Mouse (Mus musculus) fat pad, adult 2 months (tissue): ENCODE measurements around the gene Marc1.

Experiments used
- DNase-seq: peaks from one replicate; pipeline ENCODE4 v3.0.0-alpha.2; 2011; ENCODE audit warnings: low read depth, low spot score; ENCODE audit errors: extremely low read depth

Marc1 gene

GRCm38 (mm10) chr1:184824439-184824851 is 13.3 kb upstream of the Marc1 start:
- DNase-seq = no peak

DNA sequence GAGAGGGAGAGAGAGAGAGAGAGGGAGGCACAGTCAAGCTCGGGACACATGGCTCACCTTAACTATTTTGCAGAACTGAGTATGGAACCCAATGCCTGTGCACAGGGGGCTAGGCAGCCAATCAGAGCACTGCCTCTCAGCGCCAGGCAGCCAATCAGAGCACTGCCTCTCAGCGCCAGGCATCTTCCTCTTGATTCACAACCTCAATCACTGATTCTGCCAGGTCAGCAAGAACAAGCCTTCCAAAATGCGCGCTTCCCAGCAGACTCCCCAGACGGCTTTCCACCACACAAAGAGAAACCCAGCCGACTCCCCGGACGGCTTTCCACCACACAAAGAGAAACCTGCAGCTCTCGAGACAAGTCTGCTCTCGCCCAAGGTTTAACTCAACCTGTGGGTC is 11.6 kb upstream of the Marc1 start:
- peak; percentile 65 for DNase-seq

DNA sequence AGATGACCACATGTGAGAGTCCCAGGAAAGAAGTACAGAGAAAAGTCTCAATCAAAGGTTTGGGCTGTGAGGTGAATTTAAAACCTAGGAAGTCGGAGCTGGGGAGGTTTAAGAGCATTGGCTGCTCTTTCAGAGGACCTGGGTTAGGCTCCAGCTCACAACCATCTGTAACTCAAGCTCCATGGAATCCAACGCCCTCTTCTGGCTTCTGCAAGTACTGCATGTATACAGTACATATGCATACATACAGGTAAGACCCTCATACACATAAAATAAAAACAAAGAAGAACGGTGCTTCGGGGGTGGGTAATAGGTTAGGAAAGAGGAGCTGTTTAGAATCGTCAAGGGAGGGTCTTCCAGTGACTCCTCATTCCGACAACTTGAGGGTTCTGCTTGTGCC is 6.7 kb upstream of the Marc1 start:
- no peak for DNase-seq

DNA sequence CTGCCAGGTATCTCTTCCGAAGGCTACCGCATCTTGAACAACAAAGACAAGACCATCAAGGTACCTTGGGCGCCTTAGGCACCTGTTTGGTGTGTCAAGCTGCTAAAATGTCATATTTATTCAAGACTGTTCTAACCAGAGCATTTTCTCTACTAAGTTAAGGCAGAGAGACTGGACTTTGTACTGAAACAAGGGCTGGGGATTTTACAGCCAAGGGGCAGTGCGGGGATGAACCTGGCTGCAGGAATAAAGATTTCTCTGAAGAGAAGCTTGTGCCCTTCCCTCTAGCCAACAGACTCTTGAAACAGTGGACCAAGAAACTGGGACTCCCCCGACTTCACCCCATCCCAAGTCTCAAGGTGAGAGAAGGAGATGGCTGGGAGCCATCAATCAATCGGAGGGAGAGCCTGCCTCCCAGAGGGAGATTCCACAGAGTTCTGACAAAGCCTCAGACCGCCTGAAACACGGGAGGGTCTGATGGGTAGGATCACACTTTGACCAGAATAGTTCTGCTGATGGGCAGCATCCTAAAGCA is 670 bp upstream of the Marc1 start:
- DNase-seq = no peak

- no peak for DNase-seq
These were observed 1.5 kb downstream of the Marc1 start for GRCm38 (mm10) chr1:184809578-184810001.

DNA sequence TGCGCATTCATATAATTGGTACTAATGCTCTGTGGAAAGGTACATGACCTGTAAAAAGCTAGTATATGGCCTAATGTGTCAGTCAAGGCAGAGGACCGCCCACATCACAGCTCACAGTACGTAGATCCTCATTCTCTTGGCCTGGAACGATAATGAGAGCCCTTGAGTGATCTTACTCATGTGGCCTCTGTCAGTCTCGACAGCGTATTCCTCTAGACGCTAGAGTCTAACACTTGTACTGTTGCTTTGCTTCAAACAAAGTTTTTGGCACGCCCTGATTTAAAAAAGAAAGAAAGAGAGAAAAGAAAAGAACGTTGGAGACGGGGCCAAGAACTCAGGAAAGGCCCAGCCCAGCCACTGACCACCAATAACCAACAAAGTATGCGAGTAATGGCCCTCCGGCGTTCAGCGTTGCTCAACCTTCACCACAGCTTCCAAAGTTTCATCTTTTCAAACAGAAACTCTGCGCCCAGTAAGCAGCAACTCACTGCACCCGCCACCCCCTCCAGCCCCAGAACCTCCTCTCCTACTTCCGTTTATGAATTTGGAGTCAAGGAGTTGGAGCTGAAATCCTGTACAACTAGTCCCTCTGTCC is 2.6 kb downstream of the Marc1 start:
- DNase-seq = no peak

DNA sequence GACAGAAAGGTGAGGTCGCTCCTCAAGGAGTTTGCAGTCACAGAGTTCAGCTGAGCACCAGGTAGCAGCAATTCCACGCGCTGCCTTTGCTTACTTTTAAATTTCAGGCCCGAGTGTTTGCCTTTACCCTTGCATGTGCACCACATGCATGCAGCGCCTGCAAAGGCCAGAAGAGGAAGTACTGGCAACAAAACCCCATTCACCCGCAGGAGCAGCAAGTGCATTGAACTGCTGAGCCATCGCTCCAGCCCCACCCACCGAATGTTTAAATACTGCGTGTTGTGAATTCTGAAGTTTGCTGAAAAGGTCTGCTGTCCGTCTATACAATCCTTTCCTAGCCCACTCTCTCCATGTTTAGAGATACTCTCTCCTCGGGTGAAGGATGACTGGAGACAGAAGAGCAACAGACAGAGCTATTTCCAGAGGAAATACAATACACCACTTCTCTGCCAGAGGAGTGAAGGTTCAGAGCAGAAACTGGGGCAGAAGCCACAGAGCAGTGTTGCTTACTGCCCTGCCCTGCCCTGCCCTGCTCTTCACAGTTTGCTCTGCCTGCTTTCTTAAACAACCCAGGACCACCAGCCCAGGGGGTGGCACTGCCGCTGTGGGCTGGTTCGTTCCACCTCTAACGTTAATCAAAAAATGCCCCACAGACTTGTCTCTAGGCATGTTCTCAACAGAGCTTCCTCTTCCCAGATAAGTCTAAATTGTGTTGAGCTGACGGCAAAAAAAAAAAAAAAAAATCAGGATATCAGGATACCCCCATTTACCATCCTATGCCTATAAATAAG is 3.3 kb downstream of the Marc1 start:
- DNase-seq = no peak

DNA sequence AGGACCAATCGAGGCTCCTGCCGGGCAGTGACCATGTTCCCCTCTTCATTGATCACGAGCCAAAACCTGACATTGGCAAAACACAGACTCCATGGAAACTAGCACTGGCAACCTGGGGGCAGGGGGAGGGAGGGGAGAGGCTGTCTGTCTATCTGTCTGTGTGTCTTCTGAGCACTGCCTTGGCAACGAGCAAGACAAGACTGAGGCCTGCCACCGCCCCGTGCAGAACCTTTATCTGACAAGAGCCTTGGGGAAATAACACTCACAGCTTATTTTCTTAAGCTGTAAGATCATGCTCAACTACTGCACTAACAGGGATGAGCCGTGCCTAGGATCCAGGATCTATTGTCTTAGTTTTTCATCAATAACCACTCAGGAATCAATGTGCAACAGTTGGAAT is 4.0 kb downstream of the Marc1 start:
- DNase-seq = no peak

DNA sequence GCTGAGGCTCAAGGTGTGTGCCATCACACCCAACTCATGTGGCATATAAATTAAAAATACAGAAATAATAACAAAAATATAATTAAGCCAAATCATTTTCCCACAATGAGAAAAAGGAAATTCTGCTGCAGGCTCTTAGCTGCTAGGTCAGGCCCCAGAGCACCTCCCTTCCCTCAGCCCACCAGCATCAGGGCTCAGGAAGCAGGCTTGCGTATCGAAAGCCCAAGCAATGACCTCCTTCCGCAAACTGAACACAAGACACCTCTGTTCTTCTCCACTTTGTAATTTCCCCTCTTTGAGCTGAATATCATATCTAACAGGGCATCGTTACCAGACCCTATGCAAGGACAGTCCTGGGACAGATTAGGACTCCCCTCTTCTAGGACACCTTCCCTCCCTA is 5.4 kb downstream of the Marc1 start:
- DNase-seq = no peak

GRCm38 (mm10) chr1:184793163-184793876 is 17.8 kb downstream of the Marc1 start:
- DNase-seq = no peak

GRCm38 (mm10) chr1:184791109-184791508 is 20.0 kb downstream of the Marc1 start:
- DNase-seq = no peak

GRCm38 (mm10) chr1:184786376-184787151 is 24.5 kb downstream of the Marc1 start:
- no peak for DNase-seq

- DNase-seq = no peak
These were observed 27.5 kb downstream of the Marc1 start for GRCm38 (mm10) chr1:184783641-184784040.

DNA sequence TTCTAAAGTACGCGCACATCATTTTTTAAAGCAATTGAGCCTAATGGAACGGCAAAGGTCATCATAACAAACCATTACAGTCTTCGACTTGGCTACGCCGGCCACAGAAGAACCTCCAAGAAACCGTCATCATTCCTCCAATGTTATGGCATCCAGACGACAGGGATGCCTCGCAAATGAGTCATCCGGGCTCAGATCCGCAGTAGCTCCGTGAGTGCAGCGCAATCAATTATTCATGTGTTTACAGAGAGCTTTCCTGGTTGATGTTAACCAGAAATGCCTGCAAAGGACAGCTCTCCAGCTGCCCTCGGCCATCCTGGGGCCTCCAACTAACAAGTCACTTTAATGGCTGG is 29.0 kb downstream of the Marc1 start:
- DNase-seq = no peak

DNA sequence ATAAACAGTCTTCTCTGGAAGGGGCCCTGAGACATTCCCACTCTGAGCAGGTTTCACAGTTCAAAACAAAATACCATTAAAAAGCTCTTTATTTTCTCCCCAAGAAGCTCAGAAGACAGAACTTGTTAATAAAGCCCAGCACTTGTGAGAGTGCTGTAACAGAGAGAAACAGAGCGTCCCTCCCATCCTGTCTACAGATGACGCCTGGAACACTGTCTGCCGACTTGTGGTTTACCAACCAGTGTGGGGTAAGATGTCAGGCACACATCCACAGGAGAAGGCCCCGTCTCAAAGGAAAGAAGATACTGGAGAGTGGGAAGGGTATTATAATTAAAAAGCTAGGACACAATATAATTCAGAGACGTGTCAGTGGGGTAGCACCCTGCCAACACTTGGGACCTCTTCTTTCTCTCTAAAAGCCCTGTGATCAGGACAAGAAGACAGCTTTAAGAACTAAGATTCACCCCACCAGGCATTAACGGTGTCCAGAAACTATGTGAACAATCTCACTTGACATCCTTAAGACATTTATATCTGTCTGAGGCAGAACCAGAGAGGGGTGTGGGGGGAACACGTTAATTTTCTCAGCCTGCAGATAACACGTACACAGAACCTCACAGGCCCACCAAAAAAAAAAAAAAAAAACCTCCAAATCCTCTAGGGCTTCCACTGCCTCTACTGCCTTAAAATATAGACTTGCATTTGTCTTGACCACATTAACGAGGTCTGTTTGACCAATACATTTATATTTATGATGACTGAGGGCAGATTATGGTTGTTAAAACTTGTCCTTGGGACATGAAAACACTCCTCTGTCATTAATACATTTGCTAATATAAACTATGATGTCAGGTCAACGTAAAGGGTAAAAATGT is 29.6 kb downstream of the Marc1 start:
- no peak for DNase-seq

DNA sequence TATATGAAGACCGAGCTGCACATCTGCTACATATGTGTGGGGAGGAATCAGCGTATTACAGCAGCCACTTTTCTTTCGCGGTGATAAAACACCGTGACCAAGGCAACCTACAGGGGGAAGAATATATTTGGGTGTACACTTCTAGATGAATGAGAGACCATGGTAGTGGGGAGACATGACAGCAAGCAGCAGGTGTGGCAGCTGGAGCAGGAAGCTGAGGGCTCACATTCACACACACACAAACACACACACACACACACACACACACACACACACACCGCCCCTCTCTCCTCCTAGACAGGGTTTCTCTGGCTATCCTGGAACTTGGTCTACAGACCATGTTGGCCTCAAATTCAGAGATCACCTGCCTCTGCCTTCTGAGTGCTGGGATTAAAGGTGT is 33.0 kb downstream of the Marc1 start:
- DNase-seq = no peak

GRCm38 (mm10) chr1:184777061-184777795 is 33.9 kb downstream of the Marc1 start:
- DNase-seq = no peak

DNA sequence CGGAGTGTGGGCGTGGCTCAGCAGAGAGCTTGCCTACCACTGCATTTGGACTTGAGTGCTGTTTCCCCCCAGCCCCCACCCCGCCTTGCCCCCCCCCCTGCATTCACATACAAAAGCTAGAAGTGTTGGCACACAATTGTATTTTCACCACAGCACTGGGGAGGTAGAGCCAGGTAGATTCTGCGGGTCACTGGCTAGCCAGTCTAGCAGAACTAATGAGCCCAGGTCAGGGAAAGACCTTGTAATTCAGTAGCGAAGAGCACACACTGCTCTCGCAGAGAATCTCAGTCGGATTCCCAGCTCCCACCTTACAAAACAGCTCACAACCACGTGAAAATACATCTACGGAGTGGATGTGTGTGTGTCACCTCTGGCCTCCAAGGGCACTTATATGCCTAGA is 35.8 kb downstream of the Marc1 start:
- DNase-seq = no peak

GRCm38 (mm10) chr1:184771891-184772249 is 39.2 kb downstream of the Marc1 start:
- DNase-seq = no peak
